Mouse (Mus musculus) hindbrain, embryonic 15.5 days (tissue): ENCODE measurements around the gene Pxdn. TPM values are rescaled to one million over a fixed set of nuclear protein-coding genes. Genes with fewer than 3 reads are reported as not detected.

Experiments
- ATAC-seq: fragments of 200-750 bp; cut with Nextera tagmentation; 2 replicates; pipeline ENCODE4 v1.8.0; 2017; ENCODE audit warnings: low read depth, moderate number of reproducible peaks, moderate TSS enrichment; ENCODE audit not compliant: low FRiP score
- H3K27ac ChIP-seq: fragments of 300-500 bp; sonication (generic); replicated peaks from 2 replicates; pipeline ENCODE4 v1.5.1; 2015; ENCODE audit warnings: mild to moderate bottlenecking, inconsistent platforms
- H3K27me3 ChIP-seq: fragments of 300-500 bp; sonication (generic); 2 replicates; pipeline ENCODE4 v1.6.1; 2015; ENCODE audit warnings: control low read depth, inconsistent platforms
- H3K36me3 ChIP-seq: fragments of 300-500 bp; sonication (generic); 2 replicates; pipeline ENCODE4 v1.6.1; 2015; ENCODE audit warnings: control low read depth, inconsistent platforms
- H3K4me1 ChIP-seq: fragments of 300-500 bp; sonication (generic); replicated peaks from 2 replicates; pipeline ENCODE4 v1.6.1; 2015; ENCODE audit warnings: control low read depth, inconsistent platforms
- H3K4me2 ChIP-seq: fragments of 300-500 bp; sonication (generic); 2 replicates; pipeline ENCODE4 v1.6.1; 2015; ENCODE audit warnings: moderate library complexity, mild to moderate bottlenecking, inconsistent platforms
- H3K4me3 ChIP-seq: fragments of 300-500 bp; sonication (generic); 2 replicates; pipeline ENCODE4 v1.5.1; 2015; ENCODE audit warnings: mild to moderate bottlenecking, inconsistent platforms
- H3K9ac ChIP-seq: fragments of 300-500 bp; sonication (generic); 2 replicates; pipeline ENCODE4 v1.6.1; 2015; ENCODE audit warnings: inconsistent platforms
- H3K9me3 ChIP-seq: fragments of 300-500 bp; sonication (generic); 2 replicates; pipeline ENCODE4 v1.6.1; 2016; ENCODE audit warnings: control low read depth, inconsistent platforms
- WGBS: fragments of 180-500 bp; shearing (Covaris S2); methylation state at CpG from one replicate; pipeline ENCODE4 v1.1.7; 2015; 5-methylcytosine and 5-hydroxymethylcytosine counted together
- polyA plus RNA-seq: library from polyadenylated mRNA; unstranded; fragments of >200 nt; fragmentation: Nextera tagmentation; extraction: Ambion mirVana; gene quantifications from 2 replicates; pipeline ENCODE4 v1.2.1, GENCODE M21; 2015

Gene Pxdn
- 46.9 and 48.6 TPM in 2 replicates for polyA plus RNA-seq

GRCm38 (mm10) chr12:29937308-29937707 is at the start of gene Pxdn:
Gene Pxdn (plus strand): TSS chr12:29937608.
- WGBS, result 32% methylated on average over 8 of the region's 8 CpGs
- Histone ChIP-seq H3K9ac (peak within 1 kb of the TSS; percentile 88), H3K4me3 (peak within 1 kb of the TSS; percentile 91), H3K9me3 (no peaks in the 10 kb centered on the region), H3K4me1 (peaks cover 37% of the 10 kb centered on the region), H3K27ac (peak within 1 kb of the TSS; percentile 92), H3K36me3 (no peaks in the 10 kb centered on the region), H3K27me3 (no peaks in the 10 kb centered on the region), H3K4me2 (peak within 1 kb of the TSS; percentile 75)
- ATAC-seq, result no peak

GRCm38 (mm10) chr12:29894669-29895068 is 42.7 kb upstream of the Pxdn start:
- WGBS, result 29% methylated on average over 3 of the region's 3 CpGs
- no peaks in the 10 kb centered on the region for H3K27me3 ChIP-seq
- no peak overlapping the region for H3K27ac ChIP-seq
- ATAC-seq, result no peak
- peaks cover 46% of the 10 kb centered on the region for H3K36me3 ChIP-seq
- H3K4me2 ChIP-seq, result no peak overlapping the region
- no peaks in the 10 kb centered on the region for H3K9me3 ChIP-seq
- H3K4me1 ChIP-seq, result no peaks in the 10 kb centered on the region
- H3K4me3 ChIP-seq, result no peak overlapping the region
- H3K9ac ChIP-seq, result no peak overlapping the region

GRCm38 (mm10) chr12:29897533-29898085 is 39.8 kb upstream of the Pxdn start:
- H3K27ac ChIP-seq, result 0 out of 2 replicates have a peak overlapping the region, but pooled peaks have one; percentile 21
- no peak overlapping the region for H3K4me2 ChIP-seq
- H3K9ac ChIP-seq, result no peak overlapping the region
- no peaks in the 10 kb centered on the region for H3K27me3 ChIP-seq
- 72% methylated on average over 3 of the region's 3 CpGs for WGBS
- no peaks in the 10 kb centered on the region for H3K4me1 ChIP-seq
- peaks cover 45% of the 10 kb centered on the region for H3K36me3 ChIP-seq
- no peak overlapping the region for H3K4me3 ChIP-seq
- no peak for ATAC-seq
- H3K9me3 ChIP-seq, result no peaks in the 10 kb centered on the region

GRCm38 (mm10) chr12:29904101-29904874 is 33.1 kb upstream of the Pxdn start:
- peaks cover 12% of the 10 kb centered on the region; the same call in 1 of the 2 replicates for H3K36me3 ChIP-seq
- H3K4me3 ChIP-seq, result no peak overlapping the region
- 79% methylated on average over 4 of the region's 4 CpGs for WGBS
- no peaks in the 10 kb centered on the region for H3K9me3 ChIP-seq
- H3K9ac ChIP-seq, result no peak overlapping the region
- no peak overlapping the region for H3K27ac ChIP-seq
- ATAC-seq, result no peak
- H3K27me3 ChIP-seq, result no peaks in the 10 kb centered on the region
- H3K4me1 ChIP-seq, result peaks cover 4% of the 10 kb centered on the region; the same call in 1 of the 2 replicates
- no peak overlapping the region for H3K4me2 ChIP-seq

- H3K4me2 ChIP-seq, result no peak overlapping the region
- H3K27me3 ChIP-seq, result no peaks in the 10 kb centered on the region
- WGBS, result 51% methylated on average over 2 of the region's 2 CpGs
- H3K36me3 ChIP-seq, result peaks cover 22% of the 10 kb centered on the region; the same call in 1 of the 2 replicates
- no peak overlapping the region for H3K9ac ChIP-seq
- H3K4me3 ChIP-seq, result no peak overlapping the region
- no peaks in the 10 kb centered on the region for H3K9me3 ChIP-seq
- peak; percentile 56; the same call in 1 of the 2 replicates for ATAC-seq
- no peak overlapping the region for H3K27ac ChIP-seq
- peaks cover 4% of the 10 kb centered on the region; the same call in 1 of the 2 replicates for H3K4me1 ChIP-seq
Observed at GRCm38 (mm10) chr12:29907056-29907455, 30.4 kb upstream of the Pxdn start.

- Histone ChIP-seq H3K4me2 (no peak overlapping the region), H3K9ac (no peak overlapping the region), H3K4me3 (no peak overlapping the region), H3K4me1 (no peaks in the 10 kb centered on the region), H3K27ac (no peak overlapping the region), H3K9me3 (no peaks in the 10 kb centered on the region), H3K36me3 (peaks cover 76% of the 10 kb centered on the region), H3K27me3 (no peaks in the 10 kb centered on the region)
- WGBS, result 89% methylated on average over 3 of the region's 3 CpGs
- no peak for ATAC-seq
Observed at GRCm38 (mm10) chr12:29916139-29916538, 21.3 kb upstream of the Pxdn start.

GRCm38 (mm10) chr12:29916807-29917206 is 20.6 kb upstream of the Pxdn start:
- Histone ChIP-seq H3K9me3 (no peaks in the 10 kb centered on the region), H3K4me1 (no peaks in the 10 kb centered on the region), H3K4me3 (no peak overlapping the region), H3K27me3 (no peaks in the 10 kb centered on the region), H3K36me3 (peaks cover 74% of the 10 kb centered on the region), H3K9ac (no peak overlapping the region), H3K27ac (no peak overlapping the region), H3K4me2 (no peak overlapping the region)
- whole genome bisulfite sequencing, result 85% methylated on average over 6 of the region's 6 CpGs
- ATAC-seq, result no peak; the same call in 1 of the 2 replicates

- 86% methylated on average over 7 of the region's 7 CpGs for WGBS
- no peak for ATAC-seq
Observed at GRCm38 (mm10) chr12:29920298-29920697, 17.1 kb upstream of the Pxdn start.

GRCm38 (mm10) chr12:29921481-29921880 is 15.9 kb upstream of the Pxdn start:
- H3K4me3 ChIP-seq, result no peak overlapping the region
- H3K27ac ChIP-seq, result no peak overlapping the region
- H3K4me1 ChIP-seq, result no peaks in the 10 kb centered on the region
- no peaks in the 10 kb centered on the region for H3K9me3 ChIP-seq
- H3K4me2 ChIP-seq, result no peak overlapping the region
- no peak for ATAC-seq
- H3K9ac ChIP-seq, result no peak overlapping the region
- WGBS, result 82% methylated on average over 11 of the region's 11 CpGs
- peaks cover 31% of the 10 kb centered on the region for H3K36me3 ChIP-seq
- no peaks in the 10 kb centered on the region for H3K27me3 ChIP-seq

More at GRCm38 (mm10) chr12:29920298-29920697, 17.1 kb upstream of the Pxdn start:
- Histone ChIP-seq H3K4me2 (no peak overlapping the region), H3K9ac (no peak overlapping the region), H3K27me3 (no peaks in the 10 kb centered on the region), H3K4me1 (no peaks in the 10 kb centered on the region), H3K36me3 (peaks cover 42% of the 10 kb centered on the region), H3K27ac (no peak overlapping the region), H3K9me3 (no peaks in the 10 kb centered on the region), H3K4me3 (no peak overlapping the region)

- no peak overlapping the region for H3K4me3 ChIP-seq
- peak; percentile 61; the same call in 1 of the 2 replicates for ATAC-seq
- no peaks in the 10 kb centered on the region for H3K9me3 ChIP-seq
- no peak overlapping the region for H3K9ac ChIP-seq
- H3K36me3 ChIP-seq, result no peaks in the 10 kb centered on the region
- H3K27ac ChIP-seq, result peak overlapping the region; percentile 55; the same call in 1 of the 2 replicates
- peaks cover 5% of the 10 kb centered on the region; the same call in 1 of the 2 replicates for H3K4me1 ChIP-seq
- no peaks in the 10 kb centered on the region for H3K27me3 ChIP-seq
- 43% methylated on average over 3 of the region's 3 CpGs for WGBS
- no peak overlapping the region for H3K4me2 ChIP-seq
Observed at GRCm38 (mm10) chr12:29926896-29927295, 10.5 kb upstream of the Pxdn start.

- no peak for ATAC-seq
Observed at GRCm38 (mm10) chr12:29930591-29930990, 6.8 kb upstream of the Pxdn start.

GRCm38 (mm10) chr12:29932951-29933350 is 4.5 kb upstream of the Pxdn start:
- Histone ChIP-seq H3K9ac (no peak overlapping the region), H3K4me2 (no peak overlapping the region), H3K27ac (no peak overlapping the region), H3K36me3 (no peaks in the 10 kb centered on the region), H3K4me3 (no peak overlapping the region), H3K27me3 (no peaks in the 10 kb centered on the region), H3K9me3 (no peaks in the 10 kb centered on the region), H3K4me1 (peaks cover 5% of the 10 kb centered on the region)
- WGBS, result 100% methylated on average over 1 of the region's 1 CpGs
- no peak for ATAC-seq

More at GRCm38 (mm10) chr12:29930591-29930990, 6.8 kb upstream of the Pxdn start:
- 85% methylated on average over 1 of the region's 1 CpGs for WGBS
- peaks cover 5% of the 10 kb centered on the region; the same call in 1 of the 2 replicates for H3K4me1 ChIP-seq
- no peak overlapping the region for H3K27ac ChIP-seq
- H3K27me3 ChIP-seq, result no peaks in the 10 kb centered on the region
- H3K9me3 ChIP-seq, result no peaks in the 10 kb centered on the region
- H3K4me2 ChIP-seq, result no peak overlapping the region
- H3K4me3 ChIP-seq, result no peak overlapping the region
- H3K9ac ChIP-seq, result no peak overlapping the region
- H3K36me3 ChIP-seq, result no peaks in the 10 kb centered on the region
